Mouse (Mus musculus): ENCODE data around the gene Ankzf1.

Ankzf1 gene

DNA sequence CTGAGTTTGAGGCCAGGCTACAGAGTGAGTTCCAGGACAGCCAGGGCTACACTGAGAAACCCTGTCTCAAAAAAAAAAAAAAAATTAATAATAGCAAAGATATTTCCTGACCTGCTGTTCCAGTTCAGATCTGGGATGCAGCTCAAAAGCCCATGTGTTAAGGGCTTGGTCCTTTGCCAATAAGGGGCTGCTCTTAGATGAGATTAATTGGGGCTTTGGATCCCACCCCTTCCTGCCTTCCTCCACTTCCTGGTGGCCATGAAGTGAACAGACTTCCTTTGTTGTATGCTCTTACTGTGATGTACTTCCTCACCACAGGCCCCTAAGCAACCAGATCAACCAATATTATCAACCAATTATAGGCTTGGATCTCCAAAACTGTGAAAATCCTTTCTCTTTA lies 4.8 kb upstream of the Ankzf1 start:
- in situ Hi-C loops (cut with MboI; ENCODE audit: unreplicated experiment in 2 of 2): no loop called here

DNA sequence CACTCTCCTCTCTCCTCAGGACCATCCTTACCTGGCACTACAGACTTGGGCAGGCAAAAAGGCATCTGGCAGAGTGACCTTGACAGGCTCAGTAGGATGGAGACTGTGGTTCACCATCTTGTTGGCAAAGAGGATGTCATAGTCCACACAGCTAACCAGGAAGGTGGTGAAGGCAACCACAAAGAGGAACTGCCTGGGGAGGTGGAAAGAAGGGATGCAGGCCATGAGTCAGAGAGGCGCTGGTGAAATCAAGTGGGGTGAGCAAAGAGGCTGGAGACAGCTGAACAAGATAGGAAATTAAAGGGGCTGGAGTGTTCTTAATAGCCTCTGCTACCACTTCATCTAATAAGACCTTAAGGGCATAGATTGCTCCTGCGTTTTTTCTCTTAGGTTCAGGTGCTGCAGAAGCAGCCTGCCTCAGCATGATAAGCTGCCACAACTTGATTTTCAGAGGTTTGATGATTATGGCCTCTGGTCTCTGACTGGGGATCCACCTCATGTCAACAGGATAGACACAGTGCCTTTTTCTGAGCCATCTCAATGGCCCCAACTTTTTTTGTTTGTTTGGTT lies 4.0 kb upstream of the Ankzf1 start:
- in situ Hi-C loops (cut with MboI; ENCODE audit: unreplicated experiment in 2 of 2): no loop called here

DNA sequence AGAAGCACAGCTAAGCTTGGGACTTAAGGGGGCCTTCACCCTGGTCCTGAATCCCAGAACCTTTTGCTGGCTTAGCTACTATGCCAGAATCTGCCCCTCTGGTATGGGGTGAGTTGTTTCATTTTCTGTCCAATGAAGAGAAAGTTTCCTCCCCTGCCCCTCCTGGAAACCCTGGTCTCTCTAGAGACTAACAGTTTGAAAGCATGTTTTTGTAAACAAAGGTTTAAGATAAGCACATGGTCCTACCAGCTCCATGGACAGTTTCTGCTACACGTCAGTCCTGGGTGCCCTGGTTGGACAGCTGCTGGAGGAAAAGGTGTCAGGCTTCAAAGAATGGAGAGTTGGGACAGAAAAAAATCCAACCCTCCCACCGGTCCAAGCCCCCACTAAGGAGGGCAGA lies 1.4 kb upstream of the Ankzf1 start:
- in situ Hi-C loops (cut with MboI; ENCODE audit: unreplicated experiment in 2 of 2): no loop called here

DNA sequence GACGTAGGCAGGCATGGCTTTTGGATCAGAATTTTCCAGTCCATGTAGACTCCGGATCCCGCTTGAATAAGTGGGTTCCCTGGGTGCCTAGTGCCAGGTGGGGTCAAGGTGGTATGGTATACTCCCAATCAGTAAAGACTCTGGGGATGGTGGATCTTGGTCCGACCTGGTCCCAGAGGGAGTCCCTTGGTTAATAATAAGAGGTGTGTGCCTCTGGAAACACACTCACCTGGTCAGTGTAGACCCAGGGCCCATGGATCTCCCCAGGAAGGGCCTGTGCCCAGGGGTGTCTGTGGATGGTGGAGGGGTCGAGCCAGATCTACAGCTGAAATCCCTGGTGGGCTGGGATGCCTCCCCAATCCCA lies 711 bp upstream of the Ankzf1 start:
- in situ Hi-C loops (cut with MboI; ENCODE audit: unreplicated experiment in 2 of 2): no loop called here

DNA sequence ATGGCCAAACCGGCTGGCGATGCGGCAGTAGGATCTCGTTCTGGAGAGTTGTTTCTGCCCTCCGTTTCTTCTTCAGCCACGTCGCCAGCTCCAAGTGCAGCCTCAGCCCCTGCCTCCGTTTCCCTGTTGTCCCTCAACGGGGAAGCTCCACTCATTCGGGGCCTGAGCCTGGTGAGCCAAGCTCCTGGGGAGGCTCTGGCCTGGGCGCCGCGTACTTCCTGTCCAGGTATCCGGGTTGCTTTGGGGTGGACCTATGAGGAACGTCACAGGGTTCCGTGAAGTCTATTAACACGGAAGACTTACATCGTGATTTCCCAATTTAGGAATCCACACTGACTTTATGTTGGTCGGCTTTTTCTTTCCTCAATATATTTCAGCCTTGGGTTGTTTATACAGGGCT lies 501 bp downstream of the Ankzf1 start:
- in situ Hi-C loops (cut with MboI; ENCODE audit: unreplicated experiment in 2 of 2): no loop called here

DNA sequence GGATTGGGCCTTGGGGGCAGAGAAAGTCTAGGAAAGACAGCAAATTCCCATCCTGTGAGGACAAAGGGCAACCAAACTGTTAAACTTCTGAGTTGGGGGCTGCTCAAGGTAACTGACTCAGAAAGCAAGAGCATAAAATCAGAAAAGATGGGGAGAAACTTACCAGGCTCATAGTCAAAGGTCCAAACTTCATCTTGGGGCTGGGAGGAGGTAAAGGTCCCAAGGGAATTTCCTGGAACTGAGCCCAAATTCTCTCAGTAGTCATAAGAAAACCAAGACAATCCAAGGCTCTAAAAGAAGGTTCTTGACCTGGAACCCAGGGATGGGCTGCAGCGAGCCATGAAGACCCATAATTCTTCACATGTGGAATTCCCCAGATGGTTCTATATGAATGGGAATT lies 9.3 kb downstream of the Ankzf1 start:
- in situ Hi-C loops (cut with MboI; ENCODE audit: unreplicated experiment in 2 of 2): no loop called here

DNA sequence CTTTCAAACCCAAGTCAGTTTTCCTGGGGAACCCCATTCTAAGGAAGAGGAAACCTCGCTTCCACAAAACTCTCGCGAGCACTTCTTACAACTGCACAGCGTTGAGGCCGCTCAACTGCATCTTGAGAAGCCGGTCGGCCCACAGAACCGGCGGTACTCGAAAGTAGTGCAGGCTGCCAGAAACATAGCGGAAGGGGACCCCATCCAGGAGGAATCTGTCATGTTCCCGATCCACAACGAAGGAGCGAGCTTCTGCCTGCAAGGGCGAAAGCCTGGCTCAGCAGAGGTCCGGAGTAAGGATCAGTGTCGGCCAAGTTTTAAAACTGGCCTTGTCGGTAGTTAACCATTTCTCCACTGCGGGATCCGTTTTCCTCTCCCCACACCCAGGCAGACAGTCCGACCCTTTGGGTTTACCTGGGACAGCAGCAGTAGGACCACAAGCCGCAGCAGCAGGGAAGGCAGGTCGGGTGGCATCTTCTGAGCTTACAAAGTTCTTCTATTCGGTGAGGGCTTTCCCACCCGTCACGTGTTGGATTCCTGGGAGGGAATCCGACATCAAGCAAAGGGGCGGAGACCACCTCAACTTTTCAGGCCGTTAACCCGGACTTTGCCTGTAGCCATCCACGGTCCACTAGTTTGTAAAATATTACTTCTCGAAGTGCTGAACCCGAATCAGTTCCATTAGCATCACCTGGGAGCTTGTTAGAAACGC lies 17.2 kb downstream of the Ankzf1 start:
- in situ Hi-C loops (cut with MboI; ENCODE audit: unreplicated experiment in 2 of 2): no loop called here

DNA sequence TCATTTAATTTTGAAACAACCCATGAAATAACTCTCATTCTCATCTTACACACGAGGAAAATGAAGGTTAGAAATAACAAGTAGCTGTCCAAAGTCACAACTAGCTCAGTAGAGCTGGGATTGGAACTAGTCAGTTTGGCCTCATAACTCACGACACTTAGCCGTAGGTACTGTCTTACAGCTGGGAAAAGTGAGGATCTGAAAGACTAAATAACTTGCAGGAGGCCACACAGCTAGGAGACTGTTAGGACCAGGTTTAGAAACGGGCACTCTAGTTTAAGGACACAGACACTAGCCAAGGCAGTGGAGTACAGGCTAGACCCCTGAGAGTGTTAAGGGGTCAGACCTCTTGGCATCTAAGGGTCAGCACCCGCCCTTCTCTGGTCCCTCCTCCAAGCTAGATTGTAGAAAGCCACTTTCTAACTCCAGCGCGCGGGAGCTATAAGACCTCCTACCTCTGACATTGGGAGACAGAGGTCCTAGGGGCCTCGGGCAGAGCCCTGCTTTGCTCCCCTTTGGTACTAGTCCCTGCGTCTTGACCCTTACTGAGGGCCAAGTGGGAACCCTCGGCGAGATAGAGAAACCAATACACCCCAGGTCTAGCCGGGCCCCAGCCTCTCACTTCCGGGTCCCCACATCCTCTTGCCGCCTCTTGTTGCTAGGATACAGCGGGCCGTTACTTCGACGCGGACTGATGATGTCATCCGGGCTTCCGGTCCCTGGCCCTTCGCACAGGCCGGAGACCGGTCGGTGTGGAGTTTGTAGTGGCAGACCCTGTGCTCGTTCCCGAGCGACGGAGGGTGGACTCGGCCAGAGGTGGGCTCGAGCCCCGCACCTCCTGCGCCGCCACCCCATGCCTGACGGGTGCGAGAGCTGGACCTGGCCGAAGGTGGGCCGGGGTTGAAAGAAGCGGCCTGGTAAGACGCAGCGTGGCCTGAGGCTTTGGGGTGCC lies 18.5 kb downstream of the Ankzf1 start, which contains the start of the genes Glb1l and Stk16:
Gene Glb1l (minus strand): TSS at position 678 of the 952 bp plus-strand sequence.
Gene Stk16 (plus strand): TSS at position 703 of the 952 bp plus-strand sequence.
- in situ Hi-C loops (cut with MboI; ENCODE audit: unreplicated experiment in 2 of 2): no loop called here

DNA sequence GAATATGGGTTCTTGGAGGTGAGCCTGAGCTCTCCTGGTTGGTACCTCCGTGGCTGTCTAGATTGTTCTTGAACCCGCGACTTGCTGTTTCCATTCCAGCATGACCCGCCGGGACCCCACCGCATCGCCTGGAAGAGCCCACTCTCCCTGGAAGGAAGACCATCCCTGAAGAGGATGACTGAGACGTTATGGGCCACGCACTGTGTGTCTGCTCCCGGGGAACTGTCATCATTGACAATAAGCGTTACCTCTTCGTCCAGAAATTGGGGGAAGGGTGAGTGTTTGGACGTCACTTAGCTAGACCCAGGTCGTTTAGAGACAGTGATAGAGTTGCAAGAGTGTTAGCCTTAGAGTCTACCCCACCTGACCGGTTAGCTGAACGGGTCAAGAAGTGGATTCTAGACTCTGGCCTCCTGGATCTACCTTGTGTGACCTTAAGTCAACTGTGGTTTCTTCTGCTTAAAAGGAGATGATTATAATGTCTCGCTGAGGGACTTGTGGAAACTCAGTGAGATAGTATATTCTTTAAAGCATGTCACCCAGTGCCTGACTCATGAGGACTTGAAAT lies 19.3 kb downstream of the Ankzf1 start:
- in situ Hi-C loops (cut with MboI; ENCODE audit: unreplicated experiment in 2 of 2): no loop called here

DNA sequence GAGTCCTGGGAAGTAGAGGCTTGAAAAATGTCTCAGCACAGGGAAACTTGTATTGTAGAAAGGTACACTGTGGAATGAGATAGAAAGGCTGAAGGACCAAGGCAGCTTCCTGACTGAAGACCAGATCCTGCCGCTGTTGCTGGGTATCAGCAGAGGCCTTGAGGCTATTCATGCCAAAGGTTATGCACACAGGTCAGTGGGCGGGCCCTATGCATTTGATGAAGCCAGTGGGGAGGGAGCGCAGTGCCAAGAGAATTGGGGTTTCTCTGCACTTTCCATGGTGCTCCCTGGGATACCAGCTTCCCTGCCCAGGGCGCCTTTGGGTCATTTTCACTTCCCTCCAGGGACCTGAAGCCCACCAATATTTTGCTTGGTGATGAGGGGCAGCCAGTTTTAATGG lies 20.6 kb downstream of the Ankzf1 start:
- in situ Hi-C loops (cut with MboI; ENCODE audit: unreplicated experiment in 2 of 2): no loop called here

DNA sequence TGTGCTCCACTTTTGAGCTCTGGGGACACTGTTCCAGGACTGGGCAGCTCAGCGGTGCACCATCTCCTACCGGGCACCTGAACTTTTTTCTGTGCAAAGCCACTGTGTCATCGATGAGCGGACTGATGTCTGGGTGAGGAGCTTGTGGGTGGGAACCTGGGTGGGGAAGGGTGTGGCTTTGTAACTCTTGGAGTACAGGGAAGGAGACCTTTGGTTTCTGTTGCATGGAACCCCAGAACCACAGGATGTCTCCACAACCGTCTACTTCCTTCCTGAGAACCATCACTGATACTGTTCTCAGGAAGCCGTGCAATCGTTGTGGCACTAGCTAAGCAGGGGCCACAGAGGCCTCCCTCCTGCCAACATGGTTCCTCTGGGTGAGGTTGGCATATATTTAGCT lies 21.1 kb downstream of the Ankzf1 start:
- in situ Hi-C loops (cut with MboI; ENCODE audit: unreplicated experiment in 2 of 2): no loop called here

DNA sequence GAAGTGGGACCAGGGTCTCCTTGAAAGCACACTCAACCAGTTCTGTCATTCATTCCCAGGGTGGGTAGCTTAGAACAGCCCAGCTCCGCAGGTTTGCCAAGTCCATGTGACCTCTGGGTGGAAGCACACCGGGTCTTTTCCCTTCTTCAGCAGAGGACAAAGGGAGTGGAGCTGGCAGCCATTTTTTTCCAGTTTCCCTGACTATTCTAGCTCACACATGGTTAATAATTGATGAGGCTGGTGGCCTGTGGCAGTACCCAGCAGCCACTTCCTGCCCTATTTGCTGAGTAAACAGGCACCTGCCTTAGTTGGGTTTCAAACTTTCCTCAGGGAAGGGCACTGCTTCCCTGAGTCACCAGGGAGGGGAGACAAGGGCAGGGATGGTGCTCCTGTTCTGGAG lies 22.5 kb downstream of the Ankzf1 start:
- in situ Hi-C loops (cut with MboI; ENCODE audit: unreplicated experiment in 2 of 2): no loop called here

DNA sequence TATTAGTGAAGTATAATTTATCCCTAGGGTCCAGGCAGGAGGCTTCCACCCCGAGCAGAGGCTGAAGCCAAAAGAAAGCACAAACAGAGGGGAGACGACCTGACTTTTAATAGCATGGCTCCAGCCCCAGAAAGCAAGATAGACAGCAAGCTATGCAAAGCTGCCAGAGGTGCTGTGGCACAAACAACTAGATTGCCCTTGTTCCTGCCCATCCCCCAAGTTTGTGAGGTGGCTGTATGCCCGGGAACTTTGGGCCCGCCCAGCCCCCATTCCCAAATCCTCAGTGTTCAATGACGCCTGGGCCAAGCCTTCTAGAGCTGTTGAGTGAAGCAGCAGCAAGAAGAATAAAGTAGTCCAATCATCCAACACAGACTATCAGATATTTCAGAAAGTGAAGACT lies 22.9 kb downstream of the Ankzf1 start:
- in situ Hi-C loops (cut with MboI; ENCODE audit: unreplicated experiment in 2 of 2): no loop called here

DNA sequence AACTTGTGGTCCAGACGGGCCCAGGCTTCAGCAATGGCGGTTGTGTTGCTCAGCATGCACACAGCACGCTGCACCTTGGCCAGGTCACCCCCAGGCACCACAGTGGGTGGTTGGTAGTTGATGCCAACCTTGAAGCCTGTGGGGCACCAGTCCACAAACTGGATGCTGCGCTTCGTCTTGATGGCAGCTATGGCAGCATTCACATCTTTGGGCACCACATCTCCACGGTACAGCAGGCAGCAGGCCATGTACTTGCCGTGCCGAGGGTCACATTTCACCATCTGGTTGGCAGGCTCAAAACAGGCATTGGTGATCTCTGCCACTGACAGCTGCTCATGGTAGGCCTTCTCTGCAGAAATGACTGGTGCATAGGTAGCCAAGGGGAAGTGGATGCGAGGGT lies 23.8 kb downstream of the Ankzf1 start:
- in situ Hi-C loops (cut with MboI; ENCODE audit: unreplicated experiment in 2 of 2): no loop called here

DNA sequence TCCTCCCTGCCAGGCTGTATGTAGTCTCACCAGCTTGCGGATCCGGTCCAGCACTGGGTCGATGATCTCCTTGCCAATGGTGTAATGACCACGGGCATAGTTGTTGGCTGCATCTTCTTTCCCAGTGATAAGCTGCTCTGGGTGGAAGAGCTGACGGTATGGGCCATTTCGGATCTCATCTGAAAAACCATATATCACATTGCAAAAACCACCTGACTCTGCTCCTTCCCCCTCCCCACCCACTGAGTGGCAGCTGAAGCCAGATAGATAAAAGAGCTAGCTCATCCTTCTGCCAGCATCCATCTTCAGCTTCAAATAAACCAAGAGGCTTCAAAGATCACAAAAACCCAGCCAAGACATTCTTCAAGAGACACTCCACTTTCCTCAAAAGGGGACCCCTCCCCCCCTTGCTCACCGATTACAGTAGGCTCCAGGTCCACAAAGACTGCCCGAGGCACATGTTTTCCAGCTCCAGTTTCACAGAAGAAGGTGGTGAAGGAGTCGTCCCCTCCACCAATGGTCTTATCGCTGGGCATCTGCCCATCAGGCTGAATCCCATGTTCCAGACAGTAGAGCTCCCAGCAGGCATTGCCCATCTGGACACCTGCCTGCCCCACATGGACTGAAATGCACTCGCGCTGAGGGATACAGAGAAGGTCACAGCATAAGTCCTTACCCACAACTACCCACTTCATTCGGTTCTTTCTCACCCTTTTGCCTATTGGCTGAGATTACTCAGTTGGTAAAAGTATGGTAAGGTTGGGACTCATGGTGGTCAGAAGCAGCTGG lies 25.0 kb downstream of the Ankzf1 start:
- in situ Hi-C loops (cut with MboI; ENCODE audit: unreplicated experiment in 2 of 2): no loop called here

DNA sequence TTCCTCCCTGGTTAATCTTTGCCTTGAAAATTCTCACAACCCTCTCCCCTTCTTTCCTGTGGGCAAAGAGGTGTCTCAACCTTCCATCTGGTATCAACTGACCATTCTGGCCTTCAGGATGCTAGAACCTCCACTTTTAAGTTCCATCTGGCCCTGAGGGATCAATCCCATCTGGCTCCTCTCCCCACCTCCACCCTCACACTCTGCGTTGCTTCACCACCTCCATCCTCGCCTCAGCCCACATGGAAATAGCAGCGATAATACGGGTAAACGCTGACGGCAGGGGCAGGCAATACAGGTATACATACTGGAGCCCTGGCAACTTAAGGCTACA lies 25.9 kb downstream of the Ankzf1 start:
- in situ Hi-C loops (cut with MboI; ENCODE audit: unreplicated experiment in 2 of 2): no loop called here

DNA sequence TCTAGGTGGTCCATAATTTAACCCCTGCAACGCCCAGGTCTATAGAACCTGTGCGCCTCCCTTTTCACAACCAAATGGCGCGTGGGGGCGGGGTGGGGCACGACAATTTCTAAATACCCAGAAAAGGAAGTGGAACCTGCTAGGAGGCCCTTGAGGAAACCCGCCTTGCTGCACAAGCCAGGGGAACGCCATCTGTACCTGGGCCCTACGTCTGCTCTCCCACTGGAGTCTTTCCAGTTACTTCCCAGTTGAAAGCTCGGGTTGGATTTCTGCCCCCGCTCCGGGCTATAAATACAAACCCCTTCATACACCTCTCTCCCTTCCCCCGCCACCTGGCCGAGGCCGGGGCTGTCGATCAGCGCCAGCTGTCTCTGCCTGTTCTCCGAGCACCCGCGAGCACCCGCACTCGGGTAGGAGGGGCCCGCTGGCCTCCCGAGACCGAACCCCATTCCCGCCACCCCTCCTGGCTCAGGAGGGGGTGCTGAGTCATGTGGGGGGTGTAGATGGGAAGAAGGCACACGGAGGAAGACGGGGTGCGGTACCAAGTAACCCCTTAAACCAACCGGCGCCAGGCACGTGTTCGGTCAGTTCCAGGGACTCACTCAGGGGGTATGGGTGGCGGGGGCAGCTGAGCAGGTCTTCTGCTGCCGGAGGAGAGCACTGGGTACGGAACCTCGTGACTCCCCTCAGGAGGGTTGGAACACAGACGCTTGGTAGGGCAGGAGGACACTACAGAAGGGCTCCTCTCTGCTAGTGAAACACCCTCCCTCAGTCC lies 26.5 kb downstream of the Ankzf1 start:
- in situ Hi-C loops (cut with MboI; ENCODE audit: unreplicated experiment in 2 of 2): no loop called here

DNA sequence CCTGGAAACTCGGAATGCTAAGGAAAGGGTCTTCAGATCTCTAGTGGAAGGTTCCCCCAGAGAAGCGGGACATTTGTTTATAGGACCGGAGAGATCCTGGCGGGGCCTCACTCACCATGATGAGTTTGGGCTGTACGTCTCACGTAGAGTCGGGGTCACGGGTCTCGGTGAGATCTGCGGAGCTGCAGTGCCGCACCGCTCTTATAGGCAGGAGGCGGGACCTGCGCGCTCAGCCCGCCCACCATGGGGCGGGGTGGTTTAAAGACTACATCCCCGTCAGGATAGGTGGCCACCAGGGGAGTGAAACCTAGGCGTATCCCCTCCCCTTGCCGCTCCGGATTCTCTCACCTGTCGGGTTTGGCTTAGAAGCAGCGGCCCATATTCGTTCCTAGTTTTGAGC lies 27.1 kb downstream of the Ankzf1 start:
- in situ Hi-C loops (cut with MboI; ENCODE audit: unreplicated experiment in 2 of 2): no loop called here

DNA sequence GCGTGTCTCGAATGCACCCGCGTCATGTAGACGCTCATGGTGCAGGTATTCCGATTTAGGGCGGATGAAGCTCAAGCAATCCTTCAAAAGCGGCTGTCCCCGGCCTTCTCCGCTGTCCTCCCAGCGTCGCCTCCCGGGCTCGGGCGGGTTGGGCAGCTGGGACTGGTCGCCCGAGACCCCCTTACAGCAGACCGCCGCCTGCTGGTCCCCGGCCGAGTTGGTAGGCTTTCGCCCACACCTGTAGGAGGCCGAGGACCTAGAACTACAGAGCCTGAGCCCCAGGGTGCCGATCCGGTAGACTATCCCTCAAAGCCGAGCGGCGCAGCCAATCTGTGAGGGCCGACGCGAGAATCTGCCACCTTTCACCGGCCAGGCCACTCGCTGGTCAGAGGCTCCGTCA lies 27.6 kb downstream of the Ankzf1 start, which contains the start of gene Tuba4a:
Gene Tuba4a (minus strand): TSS at position 335 of the 400 bp plus-strand sequence.
- in situ Hi-C loops (cut with MboI; ENCODE audit: unreplicated experiment in 2 of 2): no loop called here

DNA sequence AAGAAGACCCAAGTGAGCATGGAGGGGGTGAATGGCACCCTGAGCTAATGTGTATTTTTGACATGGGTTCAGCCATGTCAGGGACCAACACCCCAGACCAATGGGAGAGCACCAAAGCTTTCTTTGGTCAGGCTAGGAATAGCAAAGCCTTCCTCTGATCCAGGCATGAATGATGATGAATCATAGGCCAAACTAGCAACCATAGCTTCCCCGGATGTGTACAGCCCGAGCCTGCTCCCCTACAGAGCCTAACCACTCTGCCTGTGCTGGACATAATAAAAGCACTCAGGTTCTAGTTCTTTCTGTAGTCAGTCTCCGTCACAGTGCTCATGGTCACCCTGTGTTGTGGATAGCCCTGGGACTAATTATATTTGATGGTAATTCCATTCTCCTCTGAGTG lies 29.6 kb downstream of the Ankzf1 start:
- in situ Hi-C loops (cut with MboI; ENCODE audit: unreplicated experiment in 2 of 2): no loop called here
